Mouse (Mus musculus): ENCODE measurements around the gene Cntn1.

Gene Cntn1

DNA sequence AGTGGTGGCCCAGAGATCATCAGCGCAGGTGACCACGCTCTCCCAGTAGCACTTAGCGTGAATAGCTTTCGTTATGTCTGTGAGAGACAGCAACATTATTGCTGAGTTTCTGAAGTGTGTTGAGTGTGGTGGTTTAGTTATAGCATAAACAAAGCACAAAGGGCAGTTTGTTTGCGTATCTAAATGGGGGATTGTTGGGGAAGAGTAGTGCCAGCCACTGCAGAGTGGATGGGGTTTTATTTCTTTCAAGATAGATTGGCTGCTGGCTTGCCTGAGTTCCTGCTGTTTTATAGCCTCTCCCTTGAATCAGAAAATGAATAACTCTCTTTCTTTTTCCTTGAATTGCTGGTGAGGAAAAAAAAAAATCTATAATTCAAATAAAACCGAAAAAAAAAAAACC, 86.1 kb downstream of the Cntn1 start:
- no peak for DNase-seq (ENCODE audit: low spot score in 2 of 2)

- DNase-seq (ENCODE audit: low spot score in 2 of 2): no peak
Measured at GRCm38 (mm10) chr15:92141972-92142371, 91.0 kb downstream of the Cntn1 start.

DNA sequence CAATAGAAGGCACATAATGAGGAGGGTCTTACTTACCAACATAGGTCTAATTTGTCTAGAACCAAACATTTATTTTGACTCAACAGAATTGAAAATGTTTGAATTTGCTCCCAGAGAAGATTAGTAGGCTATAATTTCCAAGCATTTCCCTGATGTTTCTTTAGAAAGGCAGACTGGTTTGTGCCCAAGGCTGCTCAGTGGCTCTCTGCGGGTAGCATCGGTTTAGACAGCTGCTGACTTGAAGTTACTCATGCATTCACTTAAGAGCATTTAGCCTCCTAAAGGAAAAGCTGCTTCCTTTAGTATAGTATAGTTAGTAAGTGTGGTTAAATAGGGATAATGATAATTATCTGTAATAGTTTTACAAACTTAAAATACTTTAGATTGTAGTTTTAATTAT, 104.0 kb downstream of the Cntn1 start:
- no peak for DNase-seq (ENCODE audit: low spot score in 2 of 2)

DNA sequence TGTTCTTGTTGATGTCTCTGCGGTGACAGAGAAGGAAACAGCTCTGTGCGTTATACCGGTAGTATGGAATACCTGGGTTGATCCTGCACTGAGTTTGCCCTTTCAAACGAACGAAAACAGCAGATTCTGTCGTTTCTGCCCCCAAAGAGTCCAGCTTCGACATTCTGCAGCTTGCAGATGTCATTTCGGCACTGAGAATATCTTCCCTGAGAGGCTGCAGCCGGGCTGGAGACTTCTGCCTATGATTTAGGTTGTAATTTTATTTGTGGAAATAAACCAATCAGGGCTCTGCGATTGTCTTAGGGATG, 109.8 kb downstream of the Cntn1 start:
- no peak for DNase-seq (ENCODE audit: low spot score in 2 of 2)

DNA sequence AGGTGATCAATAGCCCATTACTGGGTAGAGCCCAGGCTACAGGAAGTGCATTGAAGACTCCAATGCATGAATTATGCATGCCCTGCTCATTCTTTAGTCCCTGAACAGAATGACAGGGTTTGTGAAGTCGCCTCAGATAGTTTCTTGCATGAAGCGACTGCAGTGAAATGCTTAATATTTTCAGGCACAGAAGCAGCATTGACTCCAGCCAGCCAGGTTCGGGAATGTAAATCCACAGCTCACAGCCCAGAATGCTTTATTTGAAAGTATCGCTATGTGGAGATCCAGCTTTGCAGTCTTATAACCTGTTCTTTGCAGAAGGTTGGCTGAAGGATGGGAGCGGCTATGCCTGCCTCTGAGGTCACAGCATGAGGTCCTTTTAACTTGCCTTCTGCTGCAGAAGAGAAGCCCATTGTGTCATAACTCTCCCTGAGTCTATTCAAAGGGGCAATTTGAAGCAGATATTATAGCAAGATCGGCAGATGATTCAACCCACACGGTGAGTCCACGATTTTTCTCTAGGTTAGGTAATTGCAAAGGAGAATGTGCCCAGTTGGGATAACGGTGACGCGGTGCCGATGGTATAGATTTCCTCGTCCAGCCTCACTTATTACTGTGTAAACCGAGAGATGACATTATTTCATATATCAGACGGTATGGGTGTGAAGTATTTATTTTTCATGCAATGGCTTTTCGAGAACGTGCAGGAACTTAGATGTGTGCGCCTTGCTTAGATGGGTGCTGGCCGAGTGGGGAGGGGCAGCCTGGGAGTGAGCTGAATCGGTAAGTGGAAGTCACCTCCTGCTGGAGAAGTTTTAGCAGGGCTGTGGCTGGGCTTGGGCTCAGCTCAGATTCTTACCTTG, 110.4 kb downstream of the Cntn1 start:
- peak in 1 of 2 experiments; percentile 36 for DNase-seq (ENCODE audit: low spot score in 2 of 2)

DNA sequence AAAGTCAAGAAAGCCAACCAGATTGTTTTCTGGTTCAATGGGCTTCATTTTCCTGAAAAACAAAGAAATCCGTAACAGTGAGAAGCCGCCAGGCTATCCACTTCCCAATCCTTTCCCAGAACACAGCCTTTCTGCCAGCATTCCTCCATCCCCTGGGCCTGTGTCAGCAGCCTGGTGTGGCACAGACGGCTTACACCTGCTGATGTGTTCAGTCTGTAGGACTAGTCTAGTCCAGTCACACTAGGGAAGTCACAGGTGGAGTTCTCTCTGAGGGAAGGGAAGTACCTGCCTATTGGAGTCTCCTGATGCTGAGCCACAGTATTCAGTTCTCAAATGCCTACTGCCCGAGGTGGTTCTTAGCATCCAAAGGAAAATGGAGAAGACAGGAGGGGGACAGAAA, 111.9 kb downstream of the Cntn1 start:
- no peak for DNase-seq (ENCODE audit: low spot score in 2 of 2)

DNA sequence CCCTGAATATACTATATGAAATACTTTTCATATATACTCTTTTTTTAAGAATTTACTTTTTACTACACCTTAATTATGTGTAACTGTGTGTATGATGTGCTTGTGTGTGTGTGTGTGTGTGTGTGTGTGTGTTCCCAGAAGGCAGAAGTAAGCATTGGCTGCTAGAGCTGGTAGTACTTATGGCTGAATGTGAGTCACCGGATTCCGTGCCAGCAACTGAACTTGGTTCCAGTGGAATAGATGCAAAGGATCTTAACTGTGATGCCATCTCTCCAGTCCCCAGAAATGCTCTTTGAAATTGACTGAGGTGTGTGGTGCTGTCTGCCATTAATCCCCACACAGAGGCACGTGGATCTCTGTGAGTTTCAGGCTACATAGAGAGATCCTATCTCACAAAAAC, 113.2 kb downstream of the Cntn1 start:
- no peak for DNase-seq (ENCODE audit: low spot score in 2 of 2)

DNA sequence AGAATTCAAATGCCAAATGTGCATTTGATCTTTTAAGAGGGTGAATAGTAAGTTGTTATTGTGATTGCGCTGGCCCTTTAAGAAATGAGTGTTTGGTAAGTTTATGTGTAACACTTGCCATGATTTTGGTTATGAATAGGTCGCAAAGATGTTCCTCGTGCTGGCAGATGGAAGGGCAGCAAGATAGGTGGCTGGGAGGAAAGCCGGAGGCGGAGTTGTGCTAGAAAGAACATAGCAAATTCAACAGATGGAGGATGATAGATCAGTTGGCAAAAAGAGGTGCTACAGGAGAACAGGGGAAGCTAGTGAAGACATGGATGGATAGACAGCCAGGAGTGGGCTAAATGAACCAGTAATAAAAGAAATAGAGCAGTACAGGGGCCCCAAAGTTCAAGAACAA, 115.3 kb downstream of the Cntn1 start:
- no peak for DNase-seq (ENCODE audit: low spot score in 2 of 2)

DNA sequence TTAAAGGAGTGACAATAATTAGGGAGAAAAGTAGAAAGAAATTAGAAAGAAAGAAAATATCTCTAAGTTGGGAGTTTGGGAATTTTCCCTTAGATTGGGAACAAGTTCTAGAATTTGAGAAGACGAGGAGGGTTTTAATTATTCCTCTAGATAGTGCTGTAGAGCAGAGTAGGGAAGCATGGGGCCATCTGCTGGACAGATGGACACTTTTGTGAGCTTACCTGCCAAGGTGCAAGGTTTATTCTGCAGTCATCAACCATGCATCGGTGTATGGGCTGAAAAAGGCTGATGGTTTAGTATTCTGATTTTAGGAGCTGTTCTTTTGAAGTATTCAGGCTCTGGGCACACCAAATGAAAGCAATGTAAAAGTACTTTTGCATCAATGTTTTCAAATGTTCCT, 124.8 kb downstream of the Cntn1 start:
- DNase-seq (ENCODE audit: low spot score in 2 of 2): no peak

DNA sequence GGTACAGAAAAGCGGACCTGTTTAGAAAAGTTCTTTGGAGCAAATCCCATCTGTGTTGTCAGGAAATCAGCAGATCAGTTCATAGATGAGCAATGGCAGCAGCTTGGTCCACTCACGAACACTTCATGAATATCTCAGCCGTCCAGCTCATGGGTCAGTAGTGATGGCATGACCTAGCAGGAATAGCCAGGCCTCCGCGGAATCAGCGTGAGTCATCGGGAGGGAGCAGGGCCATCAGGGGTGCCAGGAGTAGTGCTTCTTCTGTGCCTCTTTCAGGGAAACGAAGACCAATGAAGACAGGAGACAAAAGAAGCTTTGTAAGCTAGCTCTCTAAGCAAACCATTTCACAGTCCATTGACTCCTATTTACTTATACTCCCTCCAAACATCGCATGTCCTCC, 126.4 kb downstream of the Cntn1 start:
- DNase-seq (ENCODE audit: low spot score in 2 of 2): no peak

GRCm38 (mm10) chr15:92185484-92185883, 134.5 kb downstream of the Cntn1 start:
- no peak for DNase-seq (ENCODE audit: low spot score in 2 of 2)

GRCm38 (mm10) chr15:92190000-92190399, 139.0 kb downstream of the Cntn1 start:
- no peak for DNase-seq (ENCODE audit: low spot score in 2 of 2)

- no peak for DNase-seq (ENCODE audit: low spot score in 2 of 2)
Measured at GRCm38 (mm10) chr15:92200326-92200985, 149.5 kb downstream of the Cntn1 start.

- no peak for DNase-seq (ENCODE audit: low spot score in 2 of 2)
Measured at GRCm38 (mm10) chr15:92206695-92207094, 155.7 kb downstream of the Cntn1 start.

- DNase-seq (ENCODE audit: low spot score in 2 of 2): no peak
Measured at GRCm38 (mm10) chr15:92209778-92210177, 158.8 kb downstream of the Cntn1 start.

DNA sequence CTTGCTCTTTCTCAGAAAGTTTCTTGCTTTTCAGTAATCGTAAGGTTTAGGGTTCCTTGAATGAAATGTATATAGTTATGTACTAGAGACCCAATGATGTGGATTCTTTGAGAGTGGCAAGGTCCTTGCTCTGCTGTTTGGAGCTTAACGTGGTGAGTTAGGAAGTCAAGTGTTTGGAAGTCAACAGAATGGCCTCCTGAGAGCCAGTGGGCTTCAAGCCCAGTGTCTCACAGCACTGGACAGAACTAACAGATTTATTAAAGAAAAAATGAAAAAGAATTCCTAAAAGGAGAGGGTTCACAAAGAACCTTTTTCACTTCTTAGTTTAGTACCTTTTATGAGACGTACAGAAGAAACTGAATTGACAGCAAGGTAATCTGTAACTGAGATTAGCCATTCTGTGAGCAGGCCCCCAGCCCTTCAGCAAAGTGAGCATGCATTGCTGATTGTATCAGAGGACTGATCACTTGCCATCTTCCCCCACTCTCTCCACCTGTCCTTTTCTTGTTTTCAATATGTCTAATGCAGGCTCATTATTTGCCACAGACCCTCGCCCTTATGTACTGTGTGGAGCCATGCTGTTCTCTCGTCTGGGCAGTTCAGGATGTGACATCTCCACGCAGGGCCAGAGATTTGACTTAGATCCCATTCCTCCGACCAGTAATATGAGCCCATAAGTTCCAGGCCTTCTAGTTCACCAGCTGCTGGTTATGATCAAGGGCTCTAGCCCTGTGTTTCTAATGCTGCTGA, 159.7 kb downstream of the Cntn1 start:
- no peak for DNase-seq (ENCODE audit: low spot score in 2 of 2)

GRCm38 (mm10) chr15:92215841-92216240, 164.9 kb downstream of the Cntn1 start:
- DNase-seq (ENCODE audit: low spot score in 2 of 2): no peak

- no peak for DNase-seq (ENCODE audit: low spot score in 2 of 2)
Measured at GRCm38 (mm10) chr15:92221446-92221845, 170.5 kb downstream of the Cntn1 start.

DNA sequence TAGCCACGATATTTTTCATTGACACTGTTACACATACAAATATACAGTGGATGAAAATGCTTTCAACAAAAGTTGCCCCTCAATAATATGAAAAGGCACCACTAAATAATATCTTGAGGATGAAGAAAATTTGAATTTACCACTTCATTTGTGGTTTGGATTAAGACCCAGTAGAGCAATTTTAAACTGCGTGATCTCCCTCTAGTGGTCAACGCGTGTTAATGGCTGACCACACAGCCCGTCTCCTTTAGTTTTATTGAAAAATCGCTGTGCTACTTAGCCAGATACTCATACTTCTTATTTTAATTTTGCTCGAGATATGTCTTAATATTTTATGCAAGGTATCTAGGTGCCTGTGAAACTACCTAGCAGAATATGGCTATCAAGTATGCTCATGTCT, 180.4 kb downstream of the Cntn1 start:
- no peak for DNase-seq (ENCODE audit: low spot score in 2 of 2)

DNA sequence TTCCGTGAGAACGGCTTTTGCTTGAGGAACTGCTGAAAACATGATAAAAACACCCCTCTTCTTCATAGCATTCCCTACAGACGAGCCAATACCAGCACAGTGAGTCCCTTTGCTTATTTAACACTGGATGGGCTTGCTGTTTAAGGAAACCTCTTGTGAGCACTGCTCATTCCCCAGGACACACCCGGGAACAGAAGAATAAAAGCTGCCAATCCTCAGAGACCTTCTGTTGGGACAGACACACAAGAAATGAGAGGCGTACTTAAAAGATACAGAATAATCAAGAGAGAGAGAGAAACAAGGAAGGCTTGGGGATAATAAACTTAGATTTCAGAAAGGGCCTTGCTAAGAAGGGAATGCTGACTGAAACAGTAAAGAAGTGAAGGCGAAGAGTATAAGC, 184.9 kb downstream of the Cntn1 start:
- no peak for DNase-seq (ENCODE audit: low spot score in 2 of 2)

DNA sequence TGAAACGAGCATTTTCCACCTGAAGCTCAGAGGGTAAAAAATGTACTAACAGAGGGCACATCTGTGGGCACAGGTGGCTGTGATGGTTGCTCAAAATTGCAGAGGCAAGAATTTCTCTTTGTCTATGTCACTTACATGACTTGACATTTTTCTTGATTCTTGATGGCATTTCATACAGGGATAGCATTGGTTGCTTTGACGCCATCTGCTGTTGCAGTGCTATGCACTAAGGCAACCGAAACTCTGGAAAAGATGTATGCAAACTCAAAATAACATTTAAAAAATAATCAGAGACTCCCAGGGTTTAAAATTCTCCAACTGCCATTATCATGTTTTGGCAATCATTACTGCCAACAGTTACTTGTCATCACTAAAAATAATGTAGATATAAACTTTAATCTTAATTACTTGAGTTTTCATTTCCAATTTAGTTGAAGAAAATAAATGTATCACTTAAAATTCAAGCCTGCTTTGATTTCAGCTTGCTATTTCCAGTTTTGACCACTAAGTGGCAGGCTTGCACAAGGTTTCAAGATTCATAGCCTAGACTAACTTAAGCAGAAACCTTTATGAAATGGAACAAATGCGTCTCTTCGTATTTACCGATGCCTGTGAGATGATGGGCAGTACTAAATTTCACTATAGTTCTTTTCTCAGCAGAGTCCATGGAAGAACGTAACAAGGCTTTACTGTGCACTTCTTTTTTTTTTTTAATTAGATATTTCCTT, 214.2 kb downstream of the Cntn1 start:
- DNase-seq (ENCODE audit: low spot score in 2 of 2): peak in 1 of 2 experiments; percentile 65

DNA sequence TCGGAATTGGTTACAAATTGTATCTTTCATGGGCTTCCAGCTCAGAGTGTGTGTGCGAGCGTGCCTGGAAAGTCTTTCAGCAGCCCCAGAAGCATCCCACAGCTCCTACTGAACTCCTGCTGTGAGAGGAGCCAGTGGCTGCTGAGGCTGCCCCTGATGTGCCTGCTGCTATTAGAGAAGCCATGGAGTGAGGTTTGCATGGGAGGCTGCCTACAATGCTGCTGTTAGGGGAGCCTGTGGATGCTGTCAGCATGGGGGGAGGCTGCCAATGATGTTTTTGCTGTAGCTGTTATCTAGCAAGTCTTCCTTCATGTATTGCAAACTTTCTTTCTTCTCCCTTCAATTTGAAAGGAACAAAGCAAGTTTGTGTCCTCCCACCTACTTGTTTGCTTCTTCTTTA, 217.4 kb downstream of the Cntn1 start:
- no peak for DNase-seq (ENCODE audit: low spot score in 2 of 2)

Data from frontal cortex, postnatal 14 days (tissue).